Mouse (Mus musculus): ENCODE measurements around the gene Mrpl24. TPM values are rescaled to one million over a fixed set of nuclear protein-coding genes. Genes with fewer than 3 reads are reported as not detected.

Gene Mrpl24
- polyA plus RNA-seq, 1 experiment from 2014 or later = 79.3 TPM

Other genes with a start within 250 kb of the Mrpl24 start
- 0.26 TPM in 1 of 2 replicates, not detected in the other for gene Lrrc71, start 170.9 kb upstream of the Mrpl24 start, polyA plus RNA-seq (2014; fragmentation: Nextera tagmentation; extraction: Ambion mirVana)
- 7.4 and 8.1 TPM in 2 replicates for gene Ntrk1, start 124.3 kb upstream of the Mrpl24 start, polyA plus RNA-seq (2014; fragmentation: Nextera tagmentation; extraction: Ambion mirVana)
- 0.86 and 0.94 TPM in 2 replicates for gene Insrr, start 122.6 kb upstream of the Mrpl24 start, polyA plus RNA-seq (2014; fragmentation: Nextera tagmentation; extraction: Ambion mirVana)
- 4.4 and 7.7 TPM in 2 replicates for gene Pear1, start 95.2 kb upstream of the Mrpl24 start, polyA plus RNA-seq (2014; fragmentation: Nextera tagmentation; extraction: Ambion mirVana)
- not detected in 2 replicates for gene Sh2d2a, start 72.8 kb upstream of the Mrpl24 start, polyA plus RNA-seq (2014; fragmentation: Nextera tagmentation; extraction: Ambion mirVana)
- gene Prcc, start 33.9 kb upstream of the Mrpl24 start, polyA plus RNA-seq (2014; fragmentation: Nextera tagmentation; extraction: Ambion mirVana) = 21.5 and 21.7 TPM in 2 replicates
- gene Hdgf, start 13.2 kb upstream of the Mrpl24 start, polyA plus RNA-seq (2014; fragmentation: Nextera tagmentation; extraction: Ambion mirVana) = 269 and 289 TPM in 2 replicates
- gene Isg20l2, start 10.8 kb downstream of the Mrpl24 start, polyA plus RNA-seq (2014; fragmentation: Nextera tagmentation; extraction: Ambion mirVana) = 51.5 and 52.3 TPM in 2 replicates
- gene Rrnad1, start 11.2 kb downstream of the Mrpl24 start, polyA plus RNA-seq (2014; fragmentation: Nextera tagmentation; extraction: Ambion mirVana) = 13.5 and 16.0 TPM in 2 replicates
- 626 and 642 TPM in 2 replicates for gene Crabp2, start 29.2 kb downstream of the Mrpl24 start, polyA plus RNA-seq (2014; fragmentation: Nextera tagmentation; extraction: Ambion mirVana)
- 15.1 and 16.2 TPM in 2 replicates for gene Nes, start 51.6 kb downstream of the Mrpl24 start, polyA plus RNA-seq (2014; fragmentation: Nextera tagmentation; extraction: Ambion mirVana)
- 0.06 TPM in 1 of 2 replicates, not detected in the other for gene Bcan, start 80.7 kb downstream of the Mrpl24 start, polyA plus RNA-seq (2014; fragmentation: Nextera tagmentation; extraction: Ambion mirVana)
- 0.32 TPM in 1 of 2 replicates, not detected in the other for gene Hapln2, start 108.1 kb downstream of the Mrpl24 start, polyA plus RNA-seq (2014; fragmentation: Nextera tagmentation; extraction: Ambion mirVana)
- 34.7 and 37.8 TPM in 2 replicates for gene Gpatch4, start 123.6 kb downstream of the Mrpl24 start, polyA plus RNA-seq (2014; fragmentation: Nextera tagmentation; extraction: Ambion mirVana)
- gene Naxe, start 139.0 kb downstream of the Mrpl24 start, polyA plus RNA-seq (2014; fragmentation: Nextera tagmentation; extraction: Ambion mirVana) = 157 and 169 TPM in 2 replicates
- gene Ttc24, start 158.8 kb downstream of the Mrpl24 start, polyA plus RNA-seq (2014; fragmentation: Nextera tagmentation; extraction: Ambion mirVana) = 0.08 and 0.11 TPM in 2 replicates
- gene Iqgap3, start 162.5 kb downstream of the Mrpl24 start, polyA plus RNA-seq (2014; fragmentation: Nextera tagmentation; extraction: Ambion mirVana) = 17.8 and 18.1 TPM in 2 replicates
- gene Mef2d, start 222.9 kb downstream of the Mrpl24 start, polyA plus RNA-seq (2014; fragmentation: Nextera tagmentation; extraction: Ambion mirVana) = 11.5 and 12.5 TPM in 2 replicates

Measured in embryonic facial prominence, embryonic 11.5 days (tissue).